Comparison of ENCODE assay signal across 9 mouse cellular contexts in genomic region chr5:145115736-145116135, GRCm38 (mm10). TPM values are rescaled to one million over a fixed set of nuclear protein-coding genes. Genes with fewer than 3 reads are reported as not detected.
A peak's percentile ranks its signal among the peaks of the same experiment; 100 is the strongest.
DNase-seq lines count a peak whose midpoint lies in the region; ATAC-seq and TF ChIP-seq lines count a peak whose summit lies in the region.
"Had no signal": no experiment of that assay in that cellular context is flagged by ENCODE, and none has a peak within 500 bp of the region (broad histone marks: within the 10 kb centered on the region; RNA-seq: fewer than 3 reads in every experiment).

No protein-coding gene starts in this region.

- WGBS in kidney, embryonic 14.5 days = 90% methylated on average over 5 of the region's 5 CpGs
- WGBS in liver, embryonic 12.5 days (ENCODE audit: insufficient replicate concordance) = 78% methylated on average over 5 of the region's 5 CpGs

- H3K27ac ChIP-seq in kidney, embryonic 14.5 days (ENCODE audit: low read depth, low read length) = peak overlapping the region; percentile 82
- H3K27ac ChIP-seq in liver, embryonic 12.5 days = peak overlapping the region; percentile 72

- peaks cover 57% of the 10 kb centered on the region for H3K79me3 ChIP-seq in C2C12 (ENCODE audit: low read depth)

- no peak overlapping the region for H3K9ac ChIP-seq in kidney, embryonic 14.5 days (ENCODE audit: low read depth, low read length)
- no peak overlapping the region for H3K9ac ChIP-seq in liver, embryonic 12.5 days

- H3K27me3 ChIP-seq in kidney, embryonic 14.5 days (ENCODE audit: control insufficient read depth, insufficient read depth, low read length) = no peaks in the 10 kb centered on the region
- H3K27me3 ChIP-seq in C2C12 (ENCODE audit: control insufficient read depth, insufficient read depth, insufficient read length) = no peaks in the 10 kb centered on the region
- no peaks in the 10 kb centered on the region for H3K27me3 ChIP-seq in liver, embryonic 12.5 days (replicated peaks)

- DNase-seq in kidney, postnatal 10 days = no peak
- DNase-seq in adipocyte (ENCODE audit: low spot score) = peak; percentile 33
- DNase-seq in cerebellum, adult 9-10 months = no peak
- no peak for DNase-seq in cerebellum, adult 8-10 months
- DNase-seq: cerebellum, postnatal 14 days had no signal

- no peaks in the 10 kb centered on the region; the same call in 1 of the 2 replicates for H3K36me3 ChIP-seq in kidney, embryonic 14.5 days (ENCODE audit: control insufficient read depth, insufficient read depth, low read length)
- peaks cover 30% of the 10 kb centered on the region for H3K36me3 ChIP-seq in C2C12 (ENCODE audit: control insufficient read depth, insufficient read depth)
- peaks cover 27% of the 10 kb centered on the region for H3K36me3 ChIP-seq in liver, embryonic 12.5 days

- peaks cover 19% of the 10 kb centered on the region for H3K4me1 ChIP-seq in kidney, embryonic 14.5 days (ENCODE audit: control insufficient read depth, insufficient read depth, low read length)
- peaks cover 48% of the 10 kb centered on the region for H3K4me1 ChIP-seq in liver, embryonic 12.5 days

- no peak overlapping the region; the same call in 1 of the 2 replicates for H3K4me2 ChIP-seq in kidney, embryonic 14.5 days (replicated peaks; ENCODE audit: low read depth, low read length)
- H3K4me2 ChIP-seq in liver, embryonic 12.5 days = peak overlapping the region; percentile 97

- H3K79me2 ChIP-seq in C2C12 (ENCODE audit: control insufficient read depth, insufficient read depth) = peaks cover 68% of the 10 kb centered on the region

- TF ChIP-seq CTCF in C2C12 (IDR thresholded peaks at IDR 0.05; ENCODE audit: control insufficient read depth, insufficient read depth, insufficient read length) = no peak

- no peak overlapping the region; the same call in 1 of the 2 replicates for H3K4me3 ChIP-seq in kidney, embryonic 14.5 days (ENCODE audit: low read length)
- H3K4me3 ChIP-seq in C2C12 (ENCODE audit: insufficient read depth, poor library complexity, severe bottlenecking) = peak overlapping the region; percentile 63
- H3K4me3 ChIP-seq in liver, embryonic 12.5 days = peak overlapping the region; percentile 72

- ATAC-seq in kidney, embryonic 14.5 days (ENCODE audit: low FRiP score, low TSS enrichment) = no peak
- ATAC-seq in liver, embryonic 12.5 days = no peak

- no peak overlapping the region for H3ac ChIP-seq in C2C12 (ENCODE audit: control insufficient read depth, insufficient read length, low read depth)

- no peaks in the 10 kb centered on the region for H3K9me3 ChIP-seq in kidney, embryonic 14.5 days (ENCODE audit: control insufficient read depth, low read length)
- H3K9me3 ChIP-seq in liver, embryonic 12.5 days (replicated peaks) = peaks cover 8% of the 10 kb centered on the region

TF ChIP-seq in C2C12, 6 proteins besides CTCF, POLR2A, EP300 and RAD21:
- TF ChIP-seq MYOD1 (IDR thresholded peaks at IDR 0.05; ENCODE audit: control insufficient read depth, insufficient read length, low read depth) (no peak), USF1 (IDR thresholded peaks at IDR 0.05; ENCODE audit: low read depth) (no peak), MYOG (IDR thresholded peaks at IDR 0.05; ENCODE audit: control insufficient read depth, extremely low read depth, insufficient read length) (no peak)
TF ChIP-seq in C2C12: peak in this region for 0.

RNA-seq across cellular contexts. Expression of gene Arpc1b, which starts 1.7 kb away (rescaled TPM):
- polyA plus RNA-seq in kidney, embryonic 14.5 days (2014; fragmentation: Nextera tagmentation; extraction: Ambion mirVana) = 115 and 163 TPM in 2 replicates
- 741 TPM for polyA plus RNA-seq in C2C12 (2012; fragmentation: generic; extraction: Trizol)
- polyA plus RNA-seq in liver, embryonic 12.5 days (2016; fragmentation: Nextera tagmentation; extraction: Ambion mirVana) = 175 and 180 TPM in 2 replicates

RNA-seq across cellular contexts. Expression of gene Pdap1, which starts 24.3 kb away (rescaled TPM):
- 113 and 152 TPM in 2 replicates for polyA plus RNA-seq in kidney, embryonic 14.5 days (2014; fragmentation: Nextera tagmentation; extraction: Ambion mirVana)
- 136 TPM for polyA plus RNA-seq in C2C12 (2012; fragmentation: generic; extraction: Trizol)
- 78.0 and 80.6 TPM in 2 replicates for polyA plus RNA-seq in liver, embryonic 12.5 days (2016; fragmentation: Nextera tagmentation; extraction: Ambion mirVana)

RNA-seq across cellular contexts. Expression of gene Bud31, which starts 24.4 kb away (rescaled TPM):
- polyA plus RNA-seq in kidney, embryonic 14.5 days (2014; fragmentation: Nextera tagmentation; extraction: Ambion mirVana) = 205 and 251 TPM in 2 replicates
- 175 TPM for polyA plus RNA-seq in C2C12 (2012; fragmentation: generic; extraction: Trizol)
- polyA plus RNA-seq in liver, embryonic 12.5 days (2016; fragmentation: Nextera tagmentation; extraction: Ambion mirVana) = 171 TPM in 2 replicates

RNA-seq across cellular contexts. Expression of gene Kpna7, which starts 31.9 kb away (rescaled TPM):
- polyA plus RNA-seq in kidney, embryonic 14.5 days (2014; fragmentation: Nextera tagmentation; extraction: Ambion mirVana) = not detected in 2 replicates
- not detected for polyA plus RNA-seq in C2C12 (2012; fragmentation: generic; extraction: Trizol)
- 0.05 TPM in 2 replicates for polyA plus RNA-seq in liver, embryonic 12.5 days (2016; fragmentation: Nextera tagmentation; extraction: Ambion mirVana)
- polyA plus RNA-seq: large intestine, adult 2 months had no signal

RNA-seq across cellular contexts. Expression of gene Arpc1a, which starts 32.1 kb away (rescaled TPM):
- polyA plus RNA-seq in kidney, embryonic 14.5 days (2014; fragmentation: Nextera tagmentation; extraction: Ambion mirVana) = 138 and 149 TPM in 2 replicates
- polyA plus RNA-seq in C2C12 (2012; fragmentation: generic; extraction: Trizol) = 91.7 TPM
- polyA plus RNA-seq in liver, embryonic 12.5 days (2016; fragmentation: Nextera tagmentation; extraction: Ambion mirVana) = 74.5 and 75.5 TPM in 2 replicates
